Mouse (Mus musculus) megakaryocyte, adult 5-6 weeks (primary cell): ENCODE data around the gene Dbx1. TPM values are rescaled to one million over a fixed set of nuclear protein-coding genes. Genes with fewer than 3 reads are reported as not detected.

Experiments used
- total RNA-seq, 2 experiments: library from RNA; stranded (forward) in 1 of 2; stranded (reverse) in 1 of 2; fragments of 153-499, 151-499 nt in 1 of 2; fragments of 221-1000, 200-1000 nt in 1 of 2; gene quantifications; 2 replicates each; pipeline versions ENCODE4 v1.2.3 to v1.2.4; 2015 to 2017

Dbx1 gene
- total RNA-seq, 2 experiments from 2014 or later: not detected

Other genes with a start within 250 kb of the Dbx1 start
- 27.5 and 28.2 TPM in 2 replicates for gene Htatip2, start 122.3 kb upstream of the Dbx1 start, total RNA-seq (2015)
- gene Htatip2, start 122.3 kb upstream of the Dbx1 start, total RNA-seq (2017): 24.7 and 33.0 TPM in 2 replicates
- gene Prmt3, start 141.5 kb upstream of the Dbx1 start, total RNA-seq (2015): 39.2 and 41.2 TPM in 2 replicates
- 30.2 and 33.9 TPM in 2 replicates for gene Prmt3, start 141.5 kb upstream of the Dbx1 start, total RNA-seq (2017)